Mouse (Mus musculus) urinary bladder, postnatal 25 days (tissue): ENCODE results near the gene Ahsg.

ENCODE experiments used
- DNase-seq: peaks from one replicate; pipeline ENCODE4 v3.0.0; 2022; ENCODE audit warnings: low spot score

Ahsg gene

GRCm38 (mm10) chr16:22888835-22889234, 2.2 kb upstream of the Ahsg start:
- DNase-seq: no peak

DNA sequence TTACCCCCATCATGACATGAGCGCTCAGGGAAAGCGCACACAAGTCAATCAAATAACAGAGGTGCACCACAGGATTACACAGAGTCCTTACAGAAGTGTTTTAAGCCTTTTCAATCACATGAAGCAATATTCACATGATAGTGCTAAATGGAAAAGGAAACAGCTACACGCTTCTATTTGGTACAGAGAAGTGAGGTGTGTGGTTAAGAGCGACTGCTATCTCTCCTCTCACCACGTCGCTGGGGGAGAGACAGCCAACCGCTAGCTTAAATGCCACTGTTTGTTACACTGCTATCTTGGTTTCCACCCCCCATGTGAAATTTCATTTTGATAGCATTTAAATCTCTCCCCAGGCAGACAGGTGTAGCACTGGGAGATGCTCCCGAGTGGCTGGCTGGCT, 1.4 kb upstream of the Ahsg start:
- no peak for DNase-seq

DNA sequence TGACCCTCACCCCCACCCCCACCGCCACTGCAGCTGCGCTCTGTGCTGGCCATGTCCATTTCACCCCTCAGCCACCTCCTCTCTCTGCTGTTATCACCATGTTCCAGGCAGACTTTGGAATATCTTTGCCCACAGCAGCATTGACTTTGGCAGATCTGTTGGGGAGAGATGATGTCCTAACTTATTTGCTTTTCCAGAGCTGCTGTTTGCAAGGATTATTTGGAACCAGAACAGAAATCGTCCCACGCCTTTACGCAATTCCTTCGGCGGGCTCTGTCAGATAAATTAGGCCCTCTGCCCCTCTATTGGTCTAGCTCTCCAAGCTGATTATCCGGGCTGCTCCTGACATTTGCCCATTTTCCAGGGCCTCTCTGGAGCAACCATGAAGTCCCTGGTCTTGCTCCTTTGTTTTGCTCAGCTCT, 667 bp downstream of the Ahsg start:
- DNase-seq: no peak

DNA sequence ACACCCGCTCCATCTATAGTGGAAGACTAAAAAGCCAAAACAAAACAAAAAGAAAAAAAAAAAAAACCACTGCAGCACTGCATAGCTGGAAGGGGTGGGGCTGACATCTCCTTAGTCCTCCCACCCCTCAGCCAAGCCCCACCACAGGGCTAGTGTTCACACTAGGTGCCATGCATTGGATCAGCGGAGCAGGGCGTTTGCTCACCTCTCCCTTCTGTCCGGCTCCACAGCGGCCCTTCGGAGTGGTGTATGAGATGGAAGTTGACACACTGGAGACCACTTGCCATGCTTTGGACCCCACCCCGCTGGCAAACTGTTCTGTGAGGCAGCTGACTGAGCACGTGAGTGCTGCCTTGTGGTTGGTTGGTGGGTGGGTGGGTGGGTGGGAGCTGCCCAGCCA, 3.0 kb downstream of the Ahsg start:
- no peak for DNase-seq

DNA sequence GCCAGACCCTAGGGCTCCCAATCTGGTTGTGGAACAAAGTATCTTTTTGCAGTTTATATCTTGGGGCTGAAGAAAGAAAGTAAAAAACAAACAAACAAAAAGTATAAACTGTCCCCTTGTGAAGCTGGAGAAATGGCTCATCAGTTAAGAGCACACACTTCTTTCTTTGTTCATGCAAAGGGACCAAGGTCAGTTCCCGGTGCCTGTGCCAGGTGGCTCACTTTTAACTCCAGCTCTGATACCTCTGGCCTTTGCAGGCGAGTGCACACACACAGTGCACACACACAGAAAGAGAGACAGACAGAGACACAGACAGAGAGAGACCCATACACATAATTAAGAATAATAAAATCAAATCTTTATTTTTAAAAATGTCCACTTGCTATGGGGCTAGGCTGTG, 5.5 kb downstream of the Ahsg start:
- no peak for DNase-seq

GRCm38 (mm10) chr16:22899346-22899745, 8.3 kb downstream of the Ahsg start:
- no peak for DNase-seq

DNA sequence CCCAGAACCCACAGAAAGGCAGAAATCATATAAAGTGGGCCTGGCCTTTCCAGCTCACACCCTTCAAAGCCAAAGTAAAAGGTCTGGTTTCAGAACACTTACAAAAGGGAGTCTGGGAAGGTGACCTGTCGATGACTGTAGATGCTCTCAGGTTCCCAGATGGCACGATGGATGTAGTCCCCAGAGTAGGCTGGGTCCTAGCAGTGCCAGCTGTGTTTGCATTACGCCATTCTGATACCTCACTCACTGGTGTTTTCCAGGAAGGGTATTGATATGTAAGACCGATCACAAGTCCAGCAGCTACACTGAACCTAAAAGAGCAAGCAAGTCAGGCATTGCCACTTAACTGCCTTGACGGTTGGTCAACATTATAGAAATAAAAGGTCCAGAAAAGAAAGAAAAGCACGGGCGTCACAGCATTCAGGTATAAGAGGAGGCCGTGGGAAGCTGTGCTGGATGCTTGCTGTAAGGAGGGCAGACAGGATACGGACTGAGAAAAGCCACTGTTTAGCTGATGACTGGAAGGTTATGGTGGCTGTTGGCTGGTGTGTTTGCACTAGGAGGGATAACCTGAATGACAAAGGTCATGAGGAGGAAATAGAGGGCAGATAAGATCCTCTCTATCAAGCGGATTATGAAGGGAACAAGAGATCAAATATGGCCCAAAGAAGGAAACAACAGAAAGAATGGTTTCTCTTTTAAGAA, 8.9 kb downstream of the Ahsg start:
- DNase-seq: no peak

DNA sequence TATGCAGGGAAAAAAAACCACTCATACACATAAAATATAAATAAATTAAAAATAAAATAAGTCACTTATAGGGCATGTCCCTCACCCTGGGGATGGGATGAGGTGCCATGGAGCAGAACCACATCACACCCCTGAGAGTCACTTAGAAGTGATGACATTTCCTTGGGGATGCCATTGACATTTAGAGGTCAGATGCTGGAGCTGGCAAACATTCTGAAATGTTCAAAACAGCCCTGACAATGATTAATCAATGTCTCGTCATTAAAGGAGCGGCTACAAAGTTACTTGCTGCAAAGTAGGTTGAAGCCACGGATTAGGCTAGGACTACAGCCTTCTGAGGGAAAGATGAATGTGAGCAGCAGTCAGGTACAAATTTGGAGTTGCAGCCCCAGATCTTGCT, 10.2 kb downstream of the Ahsg start:
- no peak for DNase-seq

GRCm38 (mm10) chr16:22909290-22909689, 18.2 kb downstream of the Ahsg start:
- DNase-seq: no peak

GRCm38 (mm10) chr16:22911986-22912385, 20.9 kb downstream of the Ahsg start:
- DNase-seq: no peak

DNA sequence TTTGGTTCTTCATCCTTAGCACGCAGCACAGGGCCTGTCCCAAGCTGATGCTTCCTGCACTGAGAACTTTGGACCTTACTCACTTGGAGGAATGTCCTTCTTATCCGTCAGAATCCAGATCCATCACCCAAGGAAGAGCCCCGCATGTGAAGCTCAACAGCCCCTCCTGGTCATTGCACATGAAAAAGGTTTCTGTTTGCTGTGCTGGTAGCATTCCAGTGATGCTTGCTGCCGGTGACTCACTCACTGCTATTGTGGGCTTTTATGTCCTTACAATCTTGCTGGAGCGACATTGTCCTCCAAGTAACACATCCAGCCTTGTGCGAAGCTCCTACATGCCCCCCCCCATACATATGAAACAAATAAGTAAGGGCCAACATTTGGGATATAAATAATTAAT, 21.8 kb downstream of the Ahsg start:
- no peak for DNase-seq

GRCm38 (mm10) chr16:22914276-22914675, 23.2 kb downstream of the Ahsg start:
- no peak for DNase-seq

- no peak for DNase-seq
Measured at GRCm38 (mm10) chr16:22918034-22918433, 27.0 kb downstream of the Ahsg start, which contains the start of gene Fetub. Gene Fetub, plus strand, starts transcription at chr16:22918334.

DNA sequence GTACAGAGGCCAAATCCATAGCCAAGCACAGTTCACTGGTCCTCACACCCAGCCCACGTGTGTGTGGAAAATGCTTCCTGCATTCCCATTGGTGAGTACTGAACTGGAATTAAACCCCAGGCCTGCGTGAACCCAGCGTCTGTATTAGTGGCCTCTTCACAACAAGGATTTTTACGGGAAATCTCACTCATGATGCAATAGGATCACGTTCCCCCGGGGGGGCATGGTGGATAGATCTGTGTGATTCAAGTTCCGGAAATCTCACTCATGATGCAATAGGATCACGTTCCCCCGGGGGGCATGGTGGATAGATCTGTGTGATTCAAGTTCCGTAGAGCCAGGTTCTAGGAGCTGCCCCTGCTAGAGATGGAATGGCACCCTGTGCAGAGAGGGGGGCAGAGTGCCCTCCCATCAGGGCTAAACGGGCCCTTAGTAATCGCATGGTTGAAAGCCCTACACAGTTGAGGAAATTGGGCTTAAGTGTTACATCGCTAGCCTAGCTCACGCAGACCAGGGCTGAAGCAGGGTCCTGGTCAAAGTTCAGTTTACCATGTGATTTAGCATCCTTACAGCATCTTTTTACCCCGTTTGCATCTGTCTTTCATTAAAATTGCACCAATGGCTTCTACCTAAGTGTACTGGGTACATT, 27.7 kb downstream of the Ahsg start:
- no peak for DNase-seq

DNA sequence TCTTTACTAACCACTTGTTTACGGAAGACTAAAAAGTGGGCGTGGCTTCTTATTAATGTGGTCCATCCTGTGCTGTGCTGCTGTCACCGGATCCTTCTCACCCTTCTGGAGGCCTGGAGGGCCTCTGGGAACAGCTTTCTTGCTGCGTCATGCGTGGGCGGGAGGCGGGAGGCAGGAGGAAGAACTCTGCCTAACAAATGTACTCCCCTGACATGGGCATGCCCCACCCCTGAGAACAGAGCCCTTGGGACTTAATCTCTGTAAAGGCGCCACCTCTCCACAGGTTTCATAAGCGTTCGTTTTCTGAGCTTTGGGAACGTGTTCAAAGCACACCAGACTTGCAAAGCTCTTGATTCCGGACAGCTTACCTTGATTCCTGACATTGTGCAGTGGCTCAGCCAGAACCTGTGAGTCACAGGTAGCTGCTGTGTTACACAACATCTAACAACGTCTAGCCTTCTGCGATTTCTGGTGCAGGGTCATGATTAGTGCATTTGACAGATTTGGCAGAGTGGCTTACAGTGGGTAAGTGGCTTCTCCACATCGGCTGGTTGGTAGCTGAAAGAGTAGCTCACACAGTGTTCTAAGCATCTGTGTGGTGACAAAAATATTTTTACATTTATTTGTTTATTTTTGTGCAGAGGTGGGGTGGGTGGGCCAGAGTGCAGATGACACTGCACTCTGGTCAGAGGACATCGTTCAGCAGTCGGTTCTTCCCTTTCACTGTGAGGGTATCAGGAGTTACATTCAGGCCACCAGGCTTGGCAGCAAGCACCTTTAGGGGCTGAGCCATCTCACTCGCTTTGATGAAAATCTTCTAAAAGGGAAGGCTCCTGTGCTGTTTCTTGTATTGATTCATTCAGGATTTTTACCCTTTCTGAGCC, 29.1 kb downstream of the Ahsg start:
- DNase-seq: peak; percentile 30

DNA sequence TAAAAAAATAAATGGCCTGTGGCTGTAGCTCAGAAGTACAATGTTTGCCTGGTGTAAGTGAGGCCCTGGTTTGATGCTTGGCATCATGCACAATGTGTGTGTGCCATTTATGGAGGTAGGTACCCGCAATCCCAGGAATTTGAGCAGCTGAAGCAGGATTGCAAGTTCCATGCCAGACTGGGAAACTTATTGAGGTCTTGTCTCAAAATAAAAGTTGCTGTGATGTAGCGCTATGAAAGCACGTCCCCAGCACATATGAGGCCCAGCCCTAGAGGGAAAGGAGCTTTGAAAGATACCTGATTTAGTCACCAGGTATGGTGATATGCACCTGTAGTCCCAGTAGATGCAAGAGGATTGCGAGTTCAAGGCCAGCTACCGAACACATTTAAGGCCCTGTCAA, 30.7 kb downstream of the Ahsg start:
- no peak for DNase-seq

- no peak for DNase-seq
Measured at GRCm38 (mm10) chr16:22922433-22922832, 31.4 kb downstream of the Ahsg start.

DNA sequence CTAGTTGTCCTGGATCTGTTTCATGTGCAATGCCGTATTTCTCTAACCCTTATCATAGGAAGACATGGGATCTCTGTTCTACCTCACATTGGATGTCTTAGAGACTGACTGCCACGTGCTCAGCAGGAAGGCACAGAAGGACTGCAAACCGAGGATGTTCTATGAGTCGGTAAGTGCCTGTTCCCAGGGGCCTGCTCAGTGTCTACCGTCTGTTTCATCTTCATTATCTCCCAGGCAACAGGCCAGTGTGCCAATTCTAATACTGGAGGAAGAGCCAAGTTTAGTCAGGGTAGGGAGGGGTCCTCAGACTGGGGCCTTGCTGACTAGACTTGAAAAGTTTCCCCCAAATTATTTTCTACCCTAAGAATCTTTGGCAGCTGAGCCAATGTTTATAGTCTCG, 38.5 kb downstream of the Ahsg start:
- no peak for DNase-seq

- DNase-seq: no peak
Measured at GRCm38 (mm10) chr16:22931431-22932200, 40.5 kb downstream of the Ahsg start.

DNA sequence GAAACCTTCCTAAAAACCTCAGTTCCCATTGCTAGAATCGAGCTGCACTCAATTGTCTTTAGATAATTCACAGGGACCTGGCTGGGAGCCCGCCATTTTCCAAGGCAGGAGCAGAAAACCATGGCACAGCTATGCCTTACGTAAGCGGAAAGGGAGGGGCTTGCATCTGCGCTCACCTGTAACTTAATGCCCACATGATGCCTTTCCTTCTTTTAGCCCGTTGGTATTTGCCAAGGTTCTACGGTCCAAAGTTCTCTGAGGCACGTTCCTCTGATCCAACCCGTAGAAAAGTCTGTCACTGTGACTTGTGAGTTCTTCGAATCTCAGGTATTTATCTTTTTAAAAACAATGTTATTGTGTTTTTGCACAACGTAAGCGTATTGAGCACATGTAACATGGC, 46.6 kb downstream of the Ahsg start:
- no peak for DNase-seq

DNA sequence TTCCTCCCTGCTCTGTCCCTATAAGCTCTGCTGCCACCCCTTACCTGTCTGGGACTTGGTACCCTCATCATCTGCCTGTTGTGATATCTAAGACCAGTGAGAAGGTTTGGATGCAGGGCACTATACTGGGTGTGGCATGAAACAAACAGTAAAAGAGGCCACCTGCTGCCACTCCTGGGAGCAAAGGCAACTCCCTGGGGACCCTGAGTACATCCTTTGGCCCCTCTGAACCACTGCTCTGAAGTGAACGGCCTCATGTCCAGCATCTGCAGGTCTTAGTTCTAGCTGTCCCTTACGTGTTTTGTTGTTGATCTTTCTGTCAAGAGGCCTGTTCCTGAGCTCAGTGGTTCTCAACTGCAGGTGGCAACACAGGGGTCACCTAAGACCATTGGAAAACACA, 47.5 kb downstream of the Ahsg start:
- no peak for DNase-seq

DNA sequence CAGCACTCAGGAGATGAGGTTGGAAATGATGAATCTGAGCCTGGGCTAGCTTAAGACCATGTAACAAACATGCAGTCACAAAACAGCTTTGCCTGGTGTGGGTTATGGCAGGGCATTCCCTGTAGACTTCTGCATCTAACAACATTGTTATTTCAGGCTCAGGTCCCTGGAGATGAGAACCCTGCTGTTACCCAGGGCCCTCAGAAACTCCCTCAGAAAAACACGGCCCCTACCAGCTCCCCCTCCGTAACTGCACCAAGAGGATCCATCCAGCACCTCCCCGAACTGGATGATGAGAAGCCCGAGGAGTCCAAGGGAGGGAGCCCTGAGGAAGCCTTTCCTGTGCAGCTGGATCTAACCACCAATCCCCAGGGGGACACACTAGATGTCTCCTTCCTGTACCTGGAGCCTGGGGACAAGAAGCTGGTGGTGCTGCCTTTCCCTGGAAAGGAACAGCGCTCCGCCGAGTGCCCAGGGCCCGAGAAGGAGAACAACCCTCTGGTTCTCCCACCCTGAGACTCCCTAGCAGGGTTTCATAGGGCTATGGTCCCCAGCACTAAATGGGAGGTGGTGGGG, 48.1 kb downstream of the Ahsg start:
- no peak for DNase-seq
